Mouse (Mus musculus): ENCODE results near the gene Trmt10c.

DNA sequence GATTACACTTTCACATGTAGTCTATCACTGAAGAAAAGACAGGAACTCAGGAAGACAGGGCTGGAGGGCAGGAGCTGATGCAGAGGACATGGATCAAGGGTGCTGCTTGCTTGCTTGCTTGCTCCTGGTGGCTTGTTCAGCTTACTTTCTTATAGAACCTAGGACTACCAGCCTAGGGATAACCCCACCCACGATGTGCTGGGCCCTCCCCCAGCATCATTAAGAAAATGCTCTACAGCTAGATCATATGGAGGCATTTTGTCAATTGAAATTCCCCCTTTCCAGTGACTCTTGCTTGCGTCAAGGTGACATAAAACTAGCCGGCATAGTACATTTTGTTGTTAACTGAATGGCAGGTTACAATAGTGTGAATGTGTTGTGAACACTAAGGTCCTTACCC is 18.3 kb upstream of the Trmt10c start:
- TF ChIP-seq CTCF (IDR thresholded peaks at IDR 0.05), result no peak
- TF ChIP-seq EP300 (IDR thresholded peaks at IDR 0.05), result no peak
